Mouse (Mus musculus) myocyte (in vitro differentiated cells): ENCODE measurements at regions not wholly inside any gene's neighbourhood (a gene's known extent, or its start where the extent isn't known, plus 50 kb on each side); places are given as distances from the start of the nearest gene placed in this dataset.

Experiments used
- CEBPB ChIP-seq: IDR thresholded peaks from 2 replicates; pipeline ENCODE4 v1.6.1; 2011; ENCODE audit warnings: mild to moderate bottlenecking, moderate library complexity; ENCODE audit not compliant: poor library complexity, insufficient read depth, severe bottlenecking
- E2F4 ChIP-seq: IDR thresholded peaks from one replicate; pipeline ENCODE4 v1.6.1; 2011; ENCODE audit warnings: mild to moderate bottlenecking, control low read depth, moderate library complexity; ENCODE audit not compliant: insufficient read depth
- MAX ChIP-seq: IDR thresholded peaks from one replicate; pipeline ENCODE4 v1.6.1; 2011; ENCODE audit warnings: low read depth, mild to moderate bottlenecking, control low read depth
- POLR2A ChIP-seq: IDR thresholded peaks from one replicate; pipeline ENCODE4 v1.6.1; 2011; ENCODE audit warnings: low read depth, mild to moderate bottlenecking, control low read depth, moderate library complexity; ENCODE audit not compliant: insufficient read length
- POLR2AphosphoS2 ChIP-seq: IDR thresholded peaks from one replicate; pipeline ENCODE4 v1.6.1; 2011; ENCODE audit warnings: low read depth, control low read depth; ENCODE audit not compliant: insufficient read length
- TCF12 ChIP-seq: IDR thresholded peaks from one replicate; pipeline ENCODE4 v1.6.1; 2011; ENCODE audit warnings: mild to moderate bottlenecking, control low read depth; ENCODE audit not compliant: poor library complexity, insufficient read depth, severe bottlenecking
- TCF3 ChIP-seq: IDR thresholded peaks from one replicate; pipeline ENCODE4 v1.6.1; 2011; ENCODE audit warnings: low read depth, control low read depth; ENCODE audit not compliant: insufficient read length
- USF1 ChIP-seq: IDR thresholded peaks from one replicate; pipeline ENCODE4 v1.6.1; 2011; ENCODE audit warnings: low read depth, mild to moderate bottlenecking, control low read depth, moderate library complexity

- no peak for TF ChIP-seq POLR2A
- no peak for TF ChIP-seq E2F4
- no peak for TF ChIP-seq TCF12
- TF ChIP-seq CEBPB = no peak
- TF ChIP-seq MAX = no peak
- TF ChIP-seq POLR2AphosphoS2 = no peak
- TF ChIP-seq USF1 = no peak
- TF ChIP-seq TCF3 = no peak
These were observed 325.2 kb upstream of the Jarid2 start for GRCm38 (mm10) chr13:44404010-44404575.
